Mouse (Mus musculus) heart, adult 2 months (tissue): ENCODE results near the gene Gba2. TPM values are rescaled to one million over a fixed set of nuclear protein-coding genes. Genes with fewer than 3 reads are reported as not detected.
A peak's percentile ranks its signal among the peaks of the same experiment; 100 is the strongest.

ENCODE experiments used
- DNase-seq, 2 experiments: peaks; one replicate each; pipeline ENCODE4 v3.0.0; 2021
- H3K27ac ChIP-seq: fragments of 200-600 bp; 2 replicates; pipeline ENCODE4 v1.8.1; 2022
- H3K27me3 ChIP-seq: fragments of 200-500 bp; 2 replicates; pipeline ENCODE4 v1.6.1; 2012; ENCODE audit warnings: mild to moderate bottlenecking, low read length, inconsistent platforms, mixed read lengths; ENCODE audit not compliant: control insufficient read depth, insufficient read depth
- H3K36me3 ChIP-seq: fragments of 200-500 bp; 2 replicates; pipeline ENCODE4 v1.6.1; 2012; ENCODE audit warnings: low read length, inconsistent platforms; ENCODE audit not compliant: control insufficient read depth, insufficient read depth
- H3K4me1 ChIP-seq: fragments of 200-500 bp; 2 replicates; pipeline ENCODE4 v1.6.1; 2011; ENCODE audit warnings: low read length; ENCODE audit not compliant: control insufficient read depth, insufficient read depth
- H3K4me3 ChIP-seq: fragments of 200-600 bp; 2 replicates; pipeline ENCODE4 v1.8.1; 2022
- H3K79me2 ChIP-seq: fragments of 200-500 bp; replicated peaks from 2 replicates; pipeline ENCODE4 v1.6.1; 2012; ENCODE audit warnings: mild to moderate bottlenecking, inconsistent platforms, low read length, moderate library complexity, mixed read lengths; ENCODE audit not compliant: control insufficient read depth, insufficient read depth
- H3K9ac ChIP-seq: fragments of 200-500 bp; 2 replicates; pipeline ENCODE4 v1.6.1; 2012; ENCODE audit warnings: low read depth, mild to moderate bottlenecking, control low read depth, inconsistent platforms, low read length, mixed read lengths
- CTCF ChIP-seq: fragments of 200-600 bp; IDR thresholded peaks from 2 replicates; pipeline ENCODE4 v1.8.1; 2022; ENCODE audit warnings: antibody characterized with exemption, mild to moderate bottlenecking, moderate library complexity
- EP300 ChIP-seq: fragments of 200-500 bp; IDR thresholded peaks from 2 replicates; pipeline ENCODE4 v1.6.1; 2011; ENCODE audit warnings: low read depth, low read length, control low read depth; ENCODE audit not compliant: insufficient read depth
- POLR2A ChIP-seq: fragments of 200-500 bp; IDR thresholded peaks from 2 replicates; pipeline ENCODE4 v1.6.1; 2011; ENCODE audit warnings: mild to moderate bottlenecking, low read depth, low read length, control low read depth; ENCODE audit not compliant: insufficient read depth
- WGBS: fragments of 180-500 bp; shearing (Covaris S2); methylation state at CpG from one replicate; pipeline ENCODE4 v1.1.7; 2018; 5-methylcytosine and 5-hydroxymethylcytosine counted together
- intact Hi-C: fragments of 180-260 bp; cut with DNase I; formaldehyde crosslinking; loops from one replicate; pipeline ENCODE4 v1.15.1; 2025
- polyA plus RNA-seq: library from polyadenylated mRNA; depleted of rRNA; stranded (reverse); fragments of >200 nt; gene quantifications from 2 replicates; pipeline ENCODE4 v1.2.3, GENCODE M21; 2012
- total RNA-seq, 2 experiments: library from RNA; stranded (reverse); gene quantifications; 2 replicates each; pipeline ENCODE4 v1.2.3; 2021

The Gba2 gene
- total and polyA plus RNA-seq, 3 experiments: 11.5 to 18.2 (median 13.2) TPM

DNA sequence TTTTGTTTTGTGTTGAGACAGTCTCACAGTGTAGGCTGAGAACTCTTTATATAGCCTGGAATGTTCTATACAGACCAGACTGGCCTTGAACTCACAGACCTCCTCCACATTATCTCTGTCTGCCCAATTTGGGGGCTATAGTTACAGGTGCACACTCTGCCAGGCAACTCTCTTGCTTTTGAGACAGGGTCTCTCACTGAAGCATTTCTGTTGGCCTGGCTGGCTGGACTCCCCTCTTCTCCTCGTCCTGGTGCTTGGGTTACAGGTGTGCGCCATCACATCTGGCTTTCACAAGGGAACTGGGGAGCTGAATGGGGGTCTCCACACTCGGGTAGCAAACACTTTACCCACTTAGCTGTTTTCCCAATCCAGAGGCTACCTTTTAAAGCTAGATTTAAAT is 13.3 kb upstream of the Gba2 start:
- TF ChIP-seq CTCF (no peak), POLR2A (no peak), EP300 (no peak)
- Histone ChIP-seq H3K36me3 (no peaks in the 10 kb centered on the region), H3K4me3 (no peak overlapping the region), H3K27me3 (no peaks in the 10 kb centered on the region), H3K79me2 (no peaks in the 10 kb centered on the region), H3K4me1 (peaks cover 8% of the 10 kb centered on the region), H3K9ac (no peak overlapping the region), H3K27ac (no peak overlapping the region)
- WGBS: 79% methylated on average over 3 of the region's 3 CpGs
- no peak for DNase-seq
- intact Hi-C loops: no loop called here

DNA sequence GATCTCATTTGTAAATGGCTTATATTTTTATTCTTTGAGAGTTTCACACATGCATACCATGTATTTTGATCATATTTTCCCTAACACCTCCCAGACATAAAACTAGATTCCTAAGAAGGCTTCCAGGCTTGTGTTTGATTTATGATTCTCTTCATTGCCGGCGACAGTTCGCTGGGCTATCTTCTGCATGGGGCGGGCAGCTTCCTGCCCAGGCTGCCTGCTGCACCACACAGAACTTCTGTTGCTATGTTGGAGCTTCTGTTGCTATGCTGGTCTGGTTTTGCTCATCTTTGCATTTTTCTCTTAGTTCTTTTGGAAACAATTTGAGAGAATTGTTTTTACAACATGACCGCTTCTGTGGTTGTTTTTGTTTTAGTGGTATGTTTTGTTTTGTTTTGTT is 12.9 kb upstream of the Gba2 start:
- H3K4me3 ChIP-seq: no peak overlapping the region
- intact Hi-C loops: no loop called here
- 40% methylated on average over 5 of the region's 5 CpGs for WGBS

GRCm38 (mm10) chr4:43587681-43588080 is 9.0 kb upstream of the Gba2 start:
- peak overlapping the region; percentile 90 for H3K27ac ChIP-seq
- intact Hi-C loops: loop anchor here (2.0 kb wide), 2 partner anchors 43 to 145 kb away; partner anchors contain the start of gene Npr2
- peak in 1 of 2 experiments; percentile 53 for DNase-seq
- no peak overlapping the region for H3K9ac ChIP-seq
- no peaks in the 10 kb centered on the region for H3K27me3 ChIP-seq
- 15% methylated on average over 7 of the region's 7 CpGs for WGBS
- H3K36me3 ChIP-seq: no peaks in the 10 kb centered on the region
- H3K4me1 ChIP-seq: peaks cover 31% of the 10 kb centered on the region
- TF ChIP-seq EP300: peak; percentile 97
- no peak for TF ChIP-seq CTCF
- no peak; the same call in none of the 2 replicates for TF ChIP-seq POLR2A
- H3K79me2 ChIP-seq: no peaks in the 10 kb centered on the region
- H3K4me3 ChIP-seq: no peak overlapping the region; the same call in 1 of the 2 replicates

More for the DNA sequence above, 12.9 kb upstream of the Gba2 start:
- no peak overlapping the region for H3K27ac ChIP-seq
- no peaks in the 10 kb centered on the region for H3K36me3 ChIP-seq
- H3K79me2 ChIP-seq: no peaks in the 10 kb centered on the region
- H3K27me3 ChIP-seq: no peaks in the 10 kb centered on the region
- no peak for TF ChIP-seq CTCF
- no peak for DNase-seq
- H3K4me1 ChIP-seq: peaks cover 11% of the 10 kb centered on the region
- H3K9ac ChIP-seq: no peak overlapping the region

GRCm38 (mm10) chr4:43586411-43586810 is 7.7 kb upstream of the Gba2 start:
- Histone ChIP-seq H3K27ac (peak overlapping the region; percentile 90), H3K79me2 (no peaks in the 10 kb centered on the region), H3K27me3 (no peaks in the 10 kb centered on the region), H3K4me3 (no peak overlapping the region), H3K4me1 (peaks cover 30% of the 10 kb centered on the region), H3K36me3 (no peaks in the 10 kb centered on the region), H3K9ac (no peak overlapping the region)
- WGBS: 33% methylated on average over 8 of the region's 8 CpGs
- DNase-seq: peak; percentile 72 to 82
- intact Hi-C loops: loop anchor here (2.0 kb wide), 1 partner anchor 146 kb away; no protein-coding TSS in a partner anchor
- peak; percentile 77; the same call in 1 of the 2 replicates for TF ChIP-seq EP300
- TF ChIP-seq POLR2A: no peak; the same call in 1 of the 2 replicates
- TF ChIP-seq CTCF: no peak

- TF ChIP-seq CTCF (no peak), POLR2A (peak; percentile 43; the same call in 1 of the 2 replicates)
- peaks cover 30% of the 10 kb centered on the region for H3K4me1 ChIP-seq
- intact Hi-C loops: loop anchor here (2.0 kb wide), 1 partner anchor 147 kb away; no protein-coding TSS in a partner anchor
- no peaks in the 10 kb centered on the region for H3K79me2 ChIP-seq
- H3K9ac ChIP-seq: peak overlapping the region; percentile 37; the same call in 1 of the 2 replicates
- DNase-seq: no peak
- no peaks in the 10 kb centered on the region for H3K36me3 ChIP-seq
- peak overlapping the region; percentile 90 for H3K27ac ChIP-seq
- 40% methylated on average over 10 of the region's 10 CpGs for WGBS
- no peaks in the 10 kb centered on the region for H3K27me3 ChIP-seq
- H3K4me3 ChIP-seq: no peak overlapping the region
Measured at GRCm38 (mm10) chr4:43585682-43586081, 7.0 kb upstream of the Gba2 start.

DNA sequence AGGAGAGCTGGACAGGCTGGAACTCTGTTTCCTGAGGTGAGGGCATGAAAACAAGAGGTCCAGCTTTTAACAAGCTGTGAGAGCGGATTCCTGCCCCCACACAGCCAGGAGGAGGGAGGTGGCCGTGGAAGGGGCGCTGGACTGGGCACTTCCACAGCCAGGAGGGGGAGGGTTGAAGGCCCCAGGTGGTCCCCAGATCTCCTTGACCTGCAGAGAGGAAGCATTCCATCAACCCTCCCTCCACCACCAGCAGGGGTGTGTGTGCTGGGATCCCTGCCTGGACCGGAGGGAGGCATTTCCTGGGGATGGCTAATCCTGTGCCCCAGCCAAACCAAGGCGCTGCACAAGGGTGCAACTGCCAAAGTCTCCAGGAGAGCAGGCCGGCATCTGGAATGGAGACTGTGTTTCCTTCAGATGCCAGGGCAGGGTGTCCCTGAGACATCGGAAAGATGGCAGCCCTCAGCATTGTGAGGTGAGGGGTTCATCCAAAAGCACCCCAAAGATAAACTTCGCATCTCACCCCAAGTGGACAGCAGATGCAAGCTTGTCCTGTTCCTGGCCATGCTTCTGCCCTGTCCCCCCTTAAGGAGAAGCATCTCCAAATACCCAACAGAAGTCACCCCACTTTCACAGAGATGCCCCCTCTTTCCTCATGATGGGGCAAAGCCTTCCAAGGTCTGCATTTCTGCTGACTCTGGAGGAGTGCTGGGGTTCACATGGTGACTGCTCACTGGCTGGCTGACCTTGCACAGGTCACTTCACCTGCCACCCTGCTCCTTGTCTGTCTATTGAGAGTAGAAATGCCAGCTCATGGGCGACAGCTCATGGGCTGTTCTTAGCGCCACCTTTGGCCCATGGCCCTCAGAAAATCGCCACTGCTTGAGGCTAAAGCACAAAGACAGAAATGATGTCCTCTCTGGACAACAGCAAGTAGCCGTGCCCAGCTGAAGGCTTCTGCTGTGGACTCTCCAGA is 6.1 kb upstream of the Gba2 start, which contains the start of gene Msmp:
Gene Msmp, minus strand, starts transcription at position 51 of the 973 bp plus-strand sequence.
- WGBS: 52% methylated on average over 12 of the region's 12 CpGs
- DNase-seq: peak; percentile 57 to 59

More for the DNA sequence above, 6.1 kb upstream of the Gba2 start, which contains the start of gene Msmp:
- Histone ChIP-seq H3K36me3 (no peaks in the 10 kb centered on the region), H3K4me3 (no peak within 1 kb of the TSS), H3K9ac (no peak within 1 kb of the TSS; the same call in 1 of the 2 replicates), H3K4me1 (peaks cover 31% of the 10 kb centered on the region), H3K27ac (peak within 1 kb of the TSS; percentile 75), H3K27me3 (no peaks in the 10 kb centered on the region), H3K79me2 (no peaks in the 10 kb centered on the region)
- intact Hi-C loops: no loop called here
- TF ChIP-seq CTCF (peak; percentile 47), POLR2A (peak; percentile 46; the same call in 1 of the 2 replicates), EP300 (peak; percentile 79; the same call in 1 of the 2 replicates)
